ENCODE assay signal across 9 mouse cellular contexts in genomic region chr19:11911021-11911420, GRCm38 (mm10). TPM values are rescaled to one million over a fixed set of nuclear protein-coding genes. Genes with fewer than 3 reads are reported as not detected.
DNase-seq lines count a peak whose midpoint lies in the region; ATAC-seq and TF ChIP-seq lines count a peak whose summit lies in the region.
"Had no signal": no experiment of that assay in that cellular context is flagged by ENCODE, and none has a peak within 500 bp of the region (broad histone marks: within the 10 kb centered on the region; RNA-seq: fewer than 3 reads in every experiment).

No protein-coding gene starts in this region.

- no peak for TF ChIP-seq EP300 in ES-Bruce4 (IDR thresholded peaks at IDR 0.05; ENCODE audit: insufficient read depth, low read depth, low read length)

- H3K4me2 ChIP-seq in heart, embryonic 14.5 days (ENCODE audit: low read length) = peak overlapping the region; percentile 87
- peak overlapping the region; percentile 83 for H3K4me2 ChIP-seq in forebrain, postnatal 0 days (ENCODE audit: low read depth)

- H3K27ac ChIP-seq in heart, embryonic 14.5 days (replicated peaks in 1 of 2; ENCODE audit: control insufficient read depth in 1 of 2, insufficient read depth in 1 of 2, low read depth in 2 of 2, low read length in 2 of 2) = peak overlapping the region in 1 of 2 experiments; percentile 98; a peak in 2 of 4 replicates
- H3K27ac ChIP-seq in ES-Bruce4 (ENCODE audit: insufficient read depth, low read length) (no peak overlapping the region), macrophage (peak overlapping the region; percentile 96)
- H3K27ac ChIP-seq in forebrain, postnatal 0 days (ENCODE audit: low read depth, low read length) = no peak overlapping the region

- H3K9me3 ChIP-seq in heart, embryonic 14.5 days (ENCODE audit: control insufficient read depth, low read length) = no peaks in the 10 kb centered on the region
- no peaks in the 10 kb centered on the region for H3K9me3 ChIP-seq in ES-Bruce4 (replicated peaks; ENCODE audit: control insufficient read depth, insufficient read depth, low read length, poor library complexity, severe bottlenecking)
- H3K9me3 ChIP-seq in forebrain, postnatal 0 days (ENCODE audit: low read length) = no peaks in the 10 kb centered on the region

- no peak for TF ChIP-seq POLR2A in ES-Bruce4 (IDR thresholded peaks at IDR 0.05; ENCODE audit: insufficient read depth, low read length)

- DNase-seq in heart, adult 18-20 months = no peak
- no peak for DNase-seq in forebrain, postnatal 0 days
- DNase-seq in urinary bladder, postnatal 4 days (ENCODE audit: low spot score in 2 of 2) = no peak
- no peak for DNase-seq in frontal cortex, postnatal 36 days (ENCODE audit: low spot score in 2 of 2)
- no peak for DNase-seq in lung, postnatal 36 days

- ATAC-seq in heart, embryonic 14.5 days (ENCODE audit: insufficient number of reproducible peaks, insufficient read depth, low FRiP score, low read depth) = no peak
- no peak for ATAC-seq in forebrain, postnatal 0 days

- H3K36me3 ChIP-seq in heart, embryonic 14.5 days (ENCODE audit: control insufficient read depth, insufficient read depth, low read length) = peaks cover 11% of the 10 kb centered on the region
- H3K36me3 ChIP-seq in ES-Bruce4 (ENCODE audit: control insufficient read depth, insufficient read depth, low read length, poor library complexity, severe bottlenecking) = peaks cover 11% of the 10 kb centered on the region
- peaks cover 4% of the 10 kb centered on the region; the same call in 1 of the 2 replicates for H3K36me3 ChIP-seq in forebrain, postnatal 0 days (ENCODE audit: insufficient read depth)
- peaks cover 11% of the 10 kb centered on the region; the same call in 1 of the 2 replicates for H3K36me3 ChIP-seq in macrophage (ENCODE audit: inconsistent target)

- H3K4me3 ChIP-seq in heart, embryonic 14.5 days (ENCODE audit: control insufficient read depth in 1 of 2, insufficient read depth in 1 of 2, low read depth in 1 of 2, low read length in 2 of 2) = peak overlapping the region; percentile 70 to 89; a peak in 3 of 4 replicates
- H3K4me3 ChIP-seq in ES-Bruce4 (ENCODE audit: low read depth, low read length) (peak overlapping the region; percentile 97), macrophage (ENCODE audit: inconsistent target) (peak overlapping the region; percentile 67)
- peak overlapping the region; percentile 97 for H3K4me3 ChIP-seq in forebrain, postnatal 0 days (ENCODE audit: low read depth, low read length)

- peak overlapping the region; percentile 96 for H3K9ac ChIP-seq in heart, embryonic 14.5 days (ENCODE audit: low read length)
- peak overlapping the region; percentile 56 for H3K9ac ChIP-seq in ES-Bruce4 (ENCODE audit: low read depth, poor library complexity, severe bottlenecking)
- peak overlapping the region; percentile 74; the same call in 1 of the 2 replicates for H3K9ac ChIP-seq in forebrain, postnatal 0 days

- TF ChIP-seq CTCF in ES-Bruce4 (IDR thresholded peaks at IDR 0.05; ENCODE audit: low read depth, low read length) = no peak
- TF ChIP-seq CTCF in forebrain, postnatal 0 days (IDR thresholded peaks at IDR 0.05; ENCODE audit: low read depth) = no peak

- H3K79me2 ChIP-seq in macrophage (ENCODE audit: inconsistent target) = peaks cover 43% of the 10 kb centered on the region

- no peaks in the 10 kb centered on the region for H3K27me3 ChIP-seq in heart, embryonic 14.5 days (ENCODE audit: control insufficient read depth, insufficient read depth, low read length)
- H3K27me3 ChIP-seq in ES-Bruce4 (ENCODE audit: control insufficient read depth, insufficient read depth, low read length, poor library complexity, severe bottlenecking) = no peaks in the 10 kb centered on the region
- H3K27me3 ChIP-seq in forebrain, postnatal 0 days (ENCODE audit: insufficient read depth, low read length) = no peaks in the 10 kb centered on the region

- 76% methylated on average over 5 of the region's 5 CpGs for WGBS in heart, embryonic 14.5 days
- WGBS in forebrain, postnatal 0 days = 93% methylated on average over 5 of the region's 5 CpGs
- WGBS in macrophage (ENCODE audit: missing documents) = 79% methylated on average over 5 of the region's 5 CpGs

- peaks cover 0 to 20% of the 10 kb centered on the region in 2 experiments; a peak in 3 of 4 replicates for H3K4me1 ChIP-seq in heart, embryonic 14.5 days (ENCODE audit: control insufficient read depth in 2 of 2, insufficient read depth in 2 of 2, low read length in 2 of 2)
- no peaks in the 10 kb centered on the region for H3K4me1 ChIP-seq in ES-Bruce4 (ENCODE audit: control insufficient read depth, insufficient read depth, low read length)
- peaks cover 11% of the 10 kb centered on the region for H3K4me1 ChIP-seq in forebrain, postnatal 0 days (ENCODE audit: insufficient read depth)

RNA-seq across cellular contexts. Expression of gene Patl1, which starts 1.2 kb away (rescaled TPM):
- polyA plus RNA-seq in heart, embryonic 14.5 days (2014; fragmentation: Nextera tagmentation; extraction: Ambion mirVana) = 19.0 and 21.2 TPM in 2 replicates
- 10 to 100 TPM; 24.7 to 27.3 TPM for total RNA-seq in heart, adult 18-20 months (2021)
- polyA plus RNA-seq in ES-Bruce4 (2011; ENCODE audit: insufficient read depth, insufficient read length, low read depth, missing spikeins) (42.2 and 42.6 TPM in 2 replicates), macrophage (2018) (29.2 to 49.7 TPM (median 30.6 TPM) in 3 replicates)
- total RNA-seq in forebrain, postnatal 0 days (2014; rRNA removed) = 7.2 and 12.1 TPM in 2 replicates
- polyA plus RNA-seq in forebrain, postnatal 0 days (2015; fragmentation: Nextera tagmentation; extraction: Ambion mirVana) = 7.7 and 11.8 TPM in 2 replicates
- 100 to 1,000 TPM in 7 of 26 experiments, 10 to 100 TPM in 19; 52.9 to 143 (median 76.6) TPM for total RNA-seq in macrophage (2018; cell fraction: chromatin; rRNA removed)
- total RNA-seq in macrophage (2018; cell fraction: cytosol; rRNA removed) = 10 to 100 TPM; 36.3 to 59.5 (median 42.6) TPM
- total RNA-seq in macrophage (2018; cell fraction: nucleus; rRNA removed) = 100 to 1,000 TPM in 4 of 26 experiments, 10 to 100 TPM in 22; 47.0 to 118 (median 66.9) TPM

RNA-seq across cellular contexts. Expression of gene Olfr1420, which starts 24.7 kb away (rescaled TPM):
- polyA plus RNA-seq in heart, embryonic 14.5 days (2014; fragmentation: Nextera tagmentation; extraction: Ambion mirVana) = 0.07 and 0.27 TPM in 2 replicates
- not detected for total RNA-seq in heart, adult 18-20 months (2021)
- polyA plus RNA-seq in ES-Bruce4 (2011; ENCODE audit: insufficient read depth, insufficient read length, low read depth, missing spikeins) (not detected in 2 replicates), macrophage (2018) (not detected in 3 replicates)
- not detected in 2 replicates for total RNA-seq in forebrain, postnatal 0 days (2014; rRNA removed)
- not detected in 2 replicates for polyA plus RNA-seq in forebrain, postnatal 0 days (2015; fragmentation: Nextera tagmentation; extraction: Ambion mirVana)
- under 1 TPM in 1 of 26 experiments, not detected in 25; 0.29 TPM for total RNA-seq in macrophage (2018; cell fraction: chromatin; rRNA removed)
- total RNA-seq in macrophage (2018; cell fraction: cytosol; rRNA removed) = not detected
- under 1 TPM in 2 of 26 experiments, not detected in 24; 0.18 to 0.22 TPM for total RNA-seq in macrophage (2018; cell fraction: nucleus; rRNA removed)
- polyA plus RNA-seq: limb, embryonic 11.5 days had no signal

RNA-seq across cellular contexts. Expression of gene Olfr1419, which starts 36.1 kb away (rescaled TPM):
- not detected in 2 replicates for polyA plus RNA-seq in heart, embryonic 14.5 days (2014; fragmentation: Nextera tagmentation; extraction: Ambion mirVana)
- total RNA-seq in heart, adult 18-20 months (2021) = not detected
- polyA plus RNA-seq in ES-Bruce4 (2011; ENCODE audit: insufficient read depth, insufficient read length, low read depth, missing spikeins) = not detected in 2 replicates
- not detected in 2 replicates for total RNA-seq in forebrain, postnatal 0 days (2014; rRNA removed)
- polyA plus RNA-seq in forebrain, postnatal 0 days (2015; fragmentation: Nextera tagmentation; extraction: Ambion mirVana) = not detected in 2 replicates
- not detected for total RNA-seq in macrophage (2018; cell fraction: chromatin; rRNA removed)
- not detected for total RNA-seq in macrophage (2018; cell fraction: cytosol; rRNA removed)
- not detected for total RNA-seq in macrophage (2018; cell fraction: nucleus; rRNA removed)
- polyA plus RNA-seq in macrophage (2018) = not detected in 3 replicates
- polyA plus RNA-seq: limb, embryonic 11.5 days had no signal

RNA-seq across cellular contexts. Expression of gene Olfr1418, which starts 50.2 kb away (rescaled TPM):
- polyA plus RNA-seq in heart, embryonic 14.5 days (2014; fragmentation: Nextera tagmentation; extraction: Ambion mirVana) = not detected in 2 replicates
- total RNA-seq in heart, adult 18-20 months (2021) = not detected
- polyA plus RNA-seq in ES-Bruce4 (2011; ENCODE audit: insufficient read depth, insufficient read length, low read depth, missing spikeins) (not detected in 2 replicates), macrophage (2018) (not detected in 3 replicates)
- not detected in 2 replicates for total RNA-seq in forebrain, postnatal 0 days (2014; rRNA removed)
- not detected in 2 replicates for polyA plus RNA-seq in forebrain, postnatal 0 days (2015; fragmentation: Nextera tagmentation; extraction: Ambion mirVana)
- not detected for total RNA-seq in macrophage (2018; cell fraction: chromatin; rRNA removed)
- total RNA-seq in macrophage (2018; cell fraction: cytosol; rRNA removed) = not detected
- not detected for total RNA-seq in macrophage (2018; cell fraction: nucleus; rRNA removed)
- polyA plus RNA-seq: limb, embryonic 11.5 days had no signal

RNA-seq across cellular contexts. Expression of gene Osbp, which starts 54.7 kb away (rescaled TPM):
- 10.8 and 11.4 TPM in 2 replicates for polyA plus RNA-seq in heart, embryonic 14.5 days (2014; fragmentation: Nextera tagmentation; extraction: Ambion mirVana)
- total RNA-seq in heart, adult 18-20 months (2021) = 10 to 100 TPM; 97.2 to 99.2 TPM
- polyA plus RNA-seq in ES-Bruce4 (2011; ENCODE audit: insufficient read depth, insufficient read length, low read depth, missing spikeins) (28.3 and 31.5 TPM in 2 replicates), macrophage (2018) (27.8 to 35.2 TPM (median 29.0 TPM) in 3 replicates)
- total RNA-seq in forebrain, postnatal 0 days (2014; rRNA removed) = 27.3 and 30.3 TPM in 2 replicates
- polyA plus RNA-seq in forebrain, postnatal 0 days (2015; fragmentation: Nextera tagmentation; extraction: Ambion mirVana) = 2.3 and 3.1 TPM in 2 replicates
- 10 to 100 TPM; 11.5 to 33.6 (median 23.9) TPM for total RNA-seq in macrophage (2018; cell fraction: chromatin; rRNA removed)
- total RNA-seq in macrophage (2018; cell fraction: cytosol; rRNA removed) = 10 to 100 TPM; 24.6 to 46.9 (median 36.0) TPM
- total RNA-seq in macrophage (2018; cell fraction: nucleus; rRNA removed) = 10 to 100 TPM; 16.3 to 53.2 (median 36.8) TPM
